Mouse (Mus musculus): Measurements from ENCODE around the gene Atxn7l1. TPM values are rescaled to one million over a fixed set of nuclear protein-coding genes. Genes with fewer than 3 reads are reported as not detected.

Gene Atxn7l1
- total RNA-seq, 1 experiment from 2014 or later = 53.1 TPM

DNA sequence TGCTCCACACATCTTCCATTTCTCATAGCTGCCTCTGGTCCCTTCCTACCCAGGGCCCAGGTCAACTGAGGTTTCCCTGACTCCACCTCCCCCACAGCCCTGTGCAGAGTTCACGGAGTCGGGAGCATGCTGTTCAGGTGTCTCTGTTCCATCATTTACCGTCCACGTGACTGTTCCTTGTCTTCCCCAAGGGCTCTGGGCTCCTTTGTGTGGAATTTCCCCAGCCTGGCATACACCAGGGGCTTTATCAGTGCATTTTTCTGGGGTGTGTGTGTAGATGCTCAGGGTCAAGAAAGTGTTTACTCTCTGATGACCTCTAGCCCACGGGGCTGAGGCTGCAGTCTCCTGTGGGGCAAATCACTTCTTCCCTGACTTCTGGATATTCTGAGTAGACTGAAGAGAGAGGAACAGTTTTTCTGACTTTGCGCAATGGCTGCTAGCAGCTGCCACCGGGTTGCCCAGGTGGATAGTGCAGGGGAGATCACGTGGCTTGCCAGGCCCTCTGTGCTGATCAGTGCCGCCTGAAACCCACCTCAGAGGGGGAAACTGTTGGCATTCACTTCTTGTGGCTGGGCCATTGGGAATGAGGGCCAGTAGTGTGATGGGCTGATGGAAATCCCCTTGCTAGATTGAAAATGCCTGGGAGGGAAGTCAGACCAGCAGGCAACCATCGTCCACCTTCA, 27.3 kb downstream of the Atxn7l1 start:
- no peak for ATAC-seq (replicated peaks; ENCODE audit: insufficient number of reproducible peaks, low FRiP score, low TSS enrichment, poor library complexity, severe bottlenecking)

DNA sequence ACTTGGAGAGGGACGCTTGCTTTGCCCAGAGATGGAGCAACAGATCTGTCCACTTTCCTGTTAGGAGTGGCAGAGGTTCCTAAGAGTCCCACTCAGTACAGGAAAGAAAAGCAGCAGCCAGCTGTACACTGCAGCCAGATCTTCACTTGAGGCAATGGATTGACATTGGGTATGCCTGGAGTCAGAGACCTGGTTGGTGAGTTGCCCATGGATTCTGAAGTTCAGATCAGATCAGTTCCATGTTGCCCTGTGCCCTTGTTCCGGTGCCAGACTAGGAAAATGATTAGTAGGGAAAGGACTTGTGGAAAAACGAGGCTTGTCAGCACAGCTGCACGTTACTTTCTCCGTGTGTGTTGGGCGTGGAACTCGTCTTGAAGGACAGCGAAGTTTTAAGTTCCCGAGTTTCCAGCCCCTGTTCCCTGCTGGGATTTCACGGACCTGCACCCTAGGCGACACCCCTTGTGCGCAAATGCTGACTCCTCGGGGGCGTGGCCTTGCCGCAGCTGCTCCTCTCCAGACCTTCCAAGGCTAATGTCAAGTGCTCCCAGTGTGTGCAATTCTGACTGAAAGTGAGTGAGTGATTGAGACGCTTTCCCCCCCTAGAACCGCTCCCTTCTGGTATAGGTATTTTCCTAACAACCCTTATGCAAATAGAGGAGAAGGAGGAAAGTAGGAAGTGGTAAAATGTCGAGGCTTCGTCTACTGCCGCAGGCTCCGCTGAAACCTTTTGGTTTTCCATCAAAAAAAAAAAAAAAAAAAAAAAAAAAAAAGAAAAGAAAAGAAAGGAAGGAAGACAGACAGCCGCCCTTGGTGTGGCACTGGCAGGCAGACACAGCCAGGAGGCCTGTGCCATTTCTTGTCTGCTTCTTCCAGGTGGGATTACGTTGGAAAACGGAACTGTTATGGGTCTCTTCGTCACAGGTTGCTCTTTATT, 28.4 kb downstream of the Atxn7l1 start:
- ATAC-seq (replicated peaks; ENCODE audit: insufficient number of reproducible peaks, low FRiP score, low TSS enrichment, poor library complexity, severe bottlenecking) = no peak; the same call in 1 of the 2 replicates

- ATAC-seq (replicated peaks; ENCODE audit: insufficient number of reproducible peaks, low FRiP score, low TSS enrichment, poor library complexity, severe bottlenecking) = no peak
Measured at GRCm38 (mm10) chr12:33176555-33176900, 29.0 kb downstream of the Atxn7l1 start.

DNA sequence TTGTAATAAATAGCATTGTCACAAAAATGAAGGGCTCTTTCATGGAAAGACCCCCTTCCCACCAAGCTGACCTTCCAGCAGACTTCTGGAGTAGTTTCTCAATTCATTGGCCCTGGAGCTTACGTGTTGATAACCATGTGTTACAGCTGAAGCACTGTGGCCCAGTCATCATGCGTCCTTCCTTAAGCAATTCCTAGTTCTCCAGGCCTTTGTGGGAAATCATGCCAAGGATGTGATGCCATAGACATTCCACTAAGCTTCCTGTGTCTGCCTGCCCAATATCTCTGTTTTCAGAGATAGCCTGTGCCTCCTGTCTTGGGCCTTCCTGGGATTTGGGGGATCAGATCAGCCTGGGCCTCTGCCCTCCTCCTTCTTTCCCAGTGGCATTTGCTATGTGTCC, 32.9 kb downstream of the Atxn7l1 start:
- ATAC-seq (replicated peaks; ENCODE audit: insufficient number of reproducible peaks, low FRiP score, low TSS enrichment, poor library complexity, severe bottlenecking) = no peak

DNA sequence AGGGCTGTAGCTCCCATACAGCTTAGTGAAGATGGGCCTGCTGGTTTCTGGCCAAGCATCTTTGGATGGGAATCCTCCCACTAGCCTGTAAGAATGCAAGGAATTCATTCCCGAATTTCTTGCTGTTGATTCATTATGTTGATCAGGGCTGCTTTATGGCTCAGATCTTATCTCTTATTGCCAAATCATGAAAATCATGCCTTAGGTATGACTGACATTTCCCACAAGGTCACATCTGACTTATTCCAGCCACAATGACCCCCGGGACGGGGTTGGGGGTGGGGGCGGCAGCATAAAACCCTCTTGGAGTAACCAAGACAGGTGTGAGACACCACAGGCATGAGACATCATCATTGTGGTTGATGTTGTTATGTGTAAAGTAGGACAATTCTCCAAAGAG, 34.4 kb downstream of the Atxn7l1 start:
- ATAC-seq (replicated peaks; ENCODE audit: insufficient number of reproducible peaks, low FRiP score, low TSS enrichment, poor library complexity, severe bottlenecking) = no peak

DNA sequence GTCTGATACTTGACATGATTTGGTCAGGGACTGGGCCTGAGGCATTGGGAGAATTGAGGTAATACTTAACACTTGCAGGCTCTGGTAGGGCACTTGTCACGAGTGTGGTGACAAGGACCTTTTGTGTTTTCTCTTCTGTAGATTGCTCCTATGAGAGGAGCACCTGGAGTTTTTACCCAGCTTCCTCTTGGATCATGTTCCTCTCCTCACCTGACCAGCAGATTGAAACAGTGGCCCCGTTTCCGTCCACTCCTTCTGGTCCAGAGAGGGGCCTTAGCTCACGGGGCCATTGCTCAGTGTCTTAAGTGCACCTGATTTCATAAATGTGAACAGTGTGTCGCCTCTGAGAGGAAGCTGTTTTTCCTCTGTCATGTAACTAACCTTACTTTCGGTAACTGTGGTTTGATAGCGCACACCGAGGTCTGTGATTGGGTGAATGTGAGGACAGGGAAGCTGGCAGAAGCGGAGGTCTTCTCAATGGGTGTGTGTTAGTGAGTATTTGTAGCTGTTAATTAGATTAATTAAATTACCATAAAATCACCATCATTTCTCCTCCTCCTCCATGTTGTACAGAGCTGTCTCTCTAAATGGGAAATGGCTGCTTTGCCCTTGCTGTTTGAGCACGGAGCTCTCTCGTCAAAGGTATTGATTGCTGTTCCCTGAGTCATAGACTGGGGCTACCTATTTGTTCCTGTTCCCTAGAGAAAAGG, 35.1 kb downstream of the Atxn7l1 start:
- ATAC-seq (replicated peaks; ENCODE audit: insufficient number of reproducible peaks, low FRiP score, low TSS enrichment, poor library complexity, severe bottlenecking) = no peak

GRCm38 (mm10) chr12:33183138-33183627, 35.7 kb downstream of the Atxn7l1 start:
- ATAC-seq (replicated peaks; ENCODE audit: insufficient number of reproducible peaks, low FRiP score, low TSS enrichment, poor library complexity, severe bottlenecking) = no peak

DNA sequence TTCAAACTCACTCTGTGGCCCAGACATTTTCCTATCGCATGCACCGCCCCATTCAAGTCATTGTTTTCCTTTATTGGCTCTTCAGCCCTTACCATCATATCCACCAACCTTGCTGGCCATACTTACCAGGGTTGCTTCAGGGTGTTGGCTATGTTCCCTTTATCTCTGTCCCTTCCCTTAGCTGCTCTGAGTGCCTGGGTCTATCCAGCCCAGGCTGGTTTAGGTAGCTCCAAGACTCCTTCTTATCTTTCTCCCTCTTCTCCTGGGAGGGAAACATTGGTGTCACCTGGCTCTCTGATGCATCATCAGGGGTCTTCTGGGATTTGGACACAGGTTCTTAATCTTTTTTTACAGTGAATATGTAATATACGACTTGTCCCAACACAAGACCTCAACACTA, 36.6 kb downstream of the Atxn7l1 start:
- no peak for ATAC-seq (replicated peaks; ENCODE audit: insufficient number of reproducible peaks, low FRiP score, low TSS enrichment, poor library complexity, severe bottlenecking)

- no peak for ATAC-seq (replicated peaks; ENCODE audit: insufficient number of reproducible peaks, low FRiP score, low TSS enrichment, poor library complexity, severe bottlenecking)
Measured at GRCm38 (mm10) chr12:33185046-33185445, 37.6 kb downstream of the Atxn7l1 start.

GRCm38 (mm10) chr12:33186331-33186730, 38.8 kb downstream of the Atxn7l1 start:
- ATAC-seq (replicated peaks; ENCODE audit: insufficient number of reproducible peaks, low FRiP score, low TSS enrichment, poor library complexity, severe bottlenecking) = no peak

DNA sequence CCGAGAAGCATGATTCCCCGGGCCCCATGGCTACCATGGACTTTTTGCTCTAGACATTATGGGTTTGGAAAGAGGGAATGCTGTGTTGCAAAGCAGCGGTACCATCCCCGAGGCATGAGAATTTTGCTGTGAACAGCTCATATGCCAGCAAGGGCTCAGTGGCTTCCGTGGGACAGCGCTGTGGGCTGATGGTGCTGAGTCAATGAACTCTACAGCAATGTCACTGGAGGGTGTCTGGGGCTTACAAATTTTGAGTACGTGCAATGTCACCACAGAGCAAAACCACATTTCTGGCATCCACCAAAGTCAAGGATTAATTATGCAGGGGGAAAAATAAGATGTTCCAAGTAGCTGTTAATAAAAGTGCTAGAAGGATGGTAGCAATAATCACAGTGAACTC, 42.6 kb downstream of the Atxn7l1 start:
- no peak for ATAC-seq (replicated peaks; ENCODE audit: insufficient number of reproducible peaks, low FRiP score, low TSS enrichment, poor library complexity, severe bottlenecking)

DNA sequence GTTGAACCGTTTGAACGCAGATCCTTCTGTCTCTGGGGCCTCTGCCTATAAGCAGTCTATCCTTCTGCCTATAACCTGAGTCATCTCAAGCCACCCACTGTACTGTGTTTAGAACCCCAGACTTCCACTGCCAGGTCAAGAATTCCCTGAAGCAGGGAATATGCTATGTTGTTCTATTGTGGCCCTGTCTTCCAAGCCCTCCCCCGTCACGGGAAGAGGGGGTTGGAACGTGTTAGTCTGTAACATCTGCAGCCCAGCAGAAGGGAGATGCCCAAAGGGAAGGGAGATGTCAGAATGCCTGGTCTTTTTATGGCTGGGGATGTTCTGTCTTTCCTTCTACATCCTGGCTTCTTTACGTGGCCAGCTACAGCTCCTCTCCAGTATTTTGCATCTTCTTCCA, 43.1 kb downstream of the Atxn7l1 start:
- ATAC-seq (replicated peaks; ENCODE audit: insufficient number of reproducible peaks, low FRiP score, low TSS enrichment, poor library complexity, severe bottlenecking) = no peak

DNA sequence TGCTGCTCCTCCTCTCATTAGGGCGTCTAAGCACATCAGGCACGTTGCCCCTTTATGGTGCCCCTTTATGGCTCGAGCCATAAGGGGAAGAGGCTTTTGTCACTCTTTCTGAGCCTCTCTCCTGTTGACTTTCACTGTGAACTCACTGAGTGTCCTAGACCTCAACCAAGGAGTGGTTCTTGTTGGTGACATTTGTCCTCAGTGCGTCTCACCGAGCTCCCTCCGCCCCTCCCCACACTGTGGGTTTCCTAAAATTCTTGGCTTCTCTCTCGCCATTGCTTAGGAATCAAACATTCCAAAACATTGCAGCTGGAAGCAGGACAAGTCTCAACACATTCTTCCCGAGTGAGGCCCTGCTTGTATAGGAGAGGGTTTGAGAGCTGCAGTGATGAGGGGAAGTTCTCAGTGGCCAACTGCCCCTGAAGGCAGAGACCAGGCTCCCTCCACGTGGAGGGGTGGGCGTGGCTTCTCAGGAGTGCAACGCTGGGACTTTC, 46.0 kb downstream of the Atxn7l1 start:
- no peak for ATAC-seq (replicated peaks; ENCODE audit: insufficient number of reproducible peaks, low FRiP score, low TSS enrichment, poor library complexity, severe bottlenecking)

DNA sequence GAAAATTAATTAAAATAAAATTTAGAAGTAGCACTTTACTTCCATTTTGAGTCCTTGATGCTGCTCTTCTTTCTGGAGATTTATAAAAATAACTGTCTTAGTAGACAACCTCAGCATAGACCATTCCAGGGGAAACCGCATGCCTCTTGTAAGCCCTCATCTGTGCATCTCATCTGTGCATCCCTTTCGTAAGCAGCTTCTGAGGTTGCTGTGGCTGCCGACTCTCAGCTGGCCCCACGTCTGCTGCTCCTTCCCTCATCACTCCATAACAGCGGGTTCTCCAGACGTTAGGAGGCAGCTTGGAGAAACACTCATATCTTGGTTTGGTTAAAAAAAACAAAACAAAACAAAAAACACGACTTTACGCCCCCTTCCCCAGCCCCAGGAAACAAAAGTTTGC, 47.7 kb downstream of the Atxn7l1 start:
- ATAC-seq (replicated peaks; ENCODE audit: insufficient number of reproducible peaks, low FRiP score, low TSS enrichment, poor library complexity, severe bottlenecking) = no peak

DNA sequence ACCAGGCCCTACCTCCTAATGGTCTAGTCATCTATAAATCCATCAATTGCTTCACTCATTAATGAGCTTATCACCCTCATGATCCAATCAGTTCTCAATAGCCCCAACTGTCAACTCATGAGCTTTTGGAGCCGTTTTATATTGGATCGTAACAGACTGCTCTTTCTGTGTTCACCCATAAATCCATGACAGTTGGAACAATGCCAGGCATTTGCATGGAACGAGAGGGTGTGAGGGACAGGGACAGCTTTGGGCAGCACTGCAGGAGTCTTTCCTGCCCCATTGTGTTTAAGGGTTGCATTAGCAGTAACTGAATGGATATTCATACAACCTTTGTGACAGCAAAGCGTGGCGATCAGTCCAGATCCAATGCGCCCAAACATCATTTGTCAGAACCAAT, 49.8 kb downstream of the Atxn7l1 start:
- ATAC-seq (replicated peaks; ENCODE audit: insufficient number of reproducible peaks, low FRiP score, low TSS enrichment, poor library complexity, severe bottlenecking) = no peak

- no peak for ATAC-seq (replicated peaks; ENCODE audit: insufficient number of reproducible peaks, low FRiP score, low TSS enrichment, poor library complexity, severe bottlenecking)
Measured at GRCm38 (mm10) chr12:33197746-33198145, 50.3 kb downstream of the Atxn7l1 start.

- no peak for ATAC-seq (replicated peaks; ENCODE audit: insufficient number of reproducible peaks, low FRiP score, low TSS enrichment, poor library complexity, severe bottlenecking)
Measured at GRCm38 (mm10) chr12:33201068-33201467, 53.6 kb downstream of the Atxn7l1 start.

DNA sequence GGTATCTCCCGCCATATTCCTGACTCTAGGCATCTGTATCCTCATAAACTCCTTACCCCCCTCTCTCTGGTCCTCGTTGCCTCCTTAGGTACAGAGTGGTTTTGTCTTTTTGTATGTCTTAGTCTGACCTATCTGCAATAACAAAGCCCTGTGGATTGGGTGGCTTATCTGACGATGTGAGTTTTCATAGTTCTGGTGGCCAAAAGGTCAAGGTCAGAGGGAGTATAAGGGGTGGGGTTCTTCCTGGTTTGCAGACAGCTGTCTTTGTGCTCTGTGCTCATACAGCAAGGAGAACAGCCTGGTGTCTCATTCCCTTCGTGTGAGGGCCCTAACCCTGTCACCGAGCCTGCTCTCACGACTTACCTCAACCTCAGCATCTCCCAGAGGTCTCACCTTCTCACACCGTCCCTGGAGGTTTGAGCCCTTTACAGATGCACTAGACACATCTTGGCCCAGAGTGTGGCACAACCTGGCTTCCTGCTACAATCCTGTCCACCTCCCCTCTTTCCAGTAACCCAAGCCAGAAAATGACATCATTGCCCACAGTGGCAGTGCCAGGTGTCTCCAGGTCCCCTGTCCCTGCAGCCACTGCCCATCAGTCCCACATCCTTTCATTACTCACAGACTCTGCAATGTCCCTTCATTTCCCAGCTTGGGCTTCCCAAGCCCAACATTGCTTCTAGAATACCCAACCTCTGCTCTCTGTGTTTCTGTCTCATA, 54.2 kb downstream of the Atxn7l1 start:
- no peak for ATAC-seq (replicated peaks; ENCODE audit: insufficient number of reproducible peaks, low FRiP score, low TSS enrichment, poor library complexity, severe bottlenecking)

DNA sequence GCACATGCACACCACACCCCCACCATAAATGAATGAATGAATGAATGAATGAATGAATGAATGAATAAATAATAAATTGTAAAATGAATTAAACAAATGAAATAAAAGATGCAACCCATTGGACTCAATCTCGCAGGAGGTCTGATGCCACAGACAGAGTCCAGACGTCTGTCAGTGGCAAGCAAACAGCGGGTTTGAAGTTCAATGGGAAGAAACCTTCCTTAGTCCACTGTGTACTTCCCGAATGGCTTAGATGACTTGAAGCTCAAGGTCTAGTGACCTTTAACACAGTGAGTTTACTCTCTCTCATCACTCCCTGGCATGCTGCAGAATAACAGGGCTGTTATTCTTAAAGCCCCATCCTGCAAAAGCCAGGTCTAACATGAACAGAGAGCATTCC, 57.8 kb downstream of the Atxn7l1 start:
- ATAC-seq (replicated peaks; ENCODE audit: insufficient number of reproducible peaks, low FRiP score, low TSS enrichment, poor library complexity, severe bottlenecking) = no peak
